Mouse (Mus musculus): ENCODE measurements at regions not wholly inside any gene's neighbourhood (a gene's known extent, or its start where the extent isn't known, plus 50 kb on each side); places are given as distances from the start of the nearest gene placed in this dataset.
"Not testable (repeated sequence)": the region's sequence is repeated elsewhere in the genome, so short reads cannot be mapped to it uniquely, and the experiment has no call there.

DNA sequence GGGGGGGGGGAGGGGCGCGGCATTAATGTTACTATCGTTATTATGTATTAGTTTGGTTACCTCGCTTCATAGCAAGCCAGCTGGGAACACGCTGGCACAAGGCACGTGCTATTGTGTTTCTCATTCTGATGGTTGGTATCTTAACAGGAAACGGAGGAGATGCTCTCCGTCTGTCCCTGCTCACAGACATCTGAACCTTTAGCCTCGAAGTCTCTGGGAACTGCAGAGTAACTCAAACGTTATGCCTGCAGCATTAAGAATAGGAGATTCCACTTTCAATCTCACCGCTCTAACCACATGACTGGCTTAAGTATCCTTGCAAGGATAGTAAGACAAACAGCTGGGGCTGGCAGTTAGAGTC is 80.0 kb downstream of the Nfkbiz start:
- DNase-seq: no peak

- DNase-seq: no peak
These were observed 80.6 kb downstream of the Nfkbiz start for GRCm38 (mm10) chr16:55757952-55758706.

GRCm38 (mm10) chr16:55757422-55757815 is 81.3 kb downstream of the Nfkbiz start:
- DNase-seq: not testable (repeated sequence)

- DNase-seq: no peak
These were observed 81.8 kb downstream of the Nfkbiz start for GRCm38 (mm10) chr16:55756764-55757421.

DNA sequence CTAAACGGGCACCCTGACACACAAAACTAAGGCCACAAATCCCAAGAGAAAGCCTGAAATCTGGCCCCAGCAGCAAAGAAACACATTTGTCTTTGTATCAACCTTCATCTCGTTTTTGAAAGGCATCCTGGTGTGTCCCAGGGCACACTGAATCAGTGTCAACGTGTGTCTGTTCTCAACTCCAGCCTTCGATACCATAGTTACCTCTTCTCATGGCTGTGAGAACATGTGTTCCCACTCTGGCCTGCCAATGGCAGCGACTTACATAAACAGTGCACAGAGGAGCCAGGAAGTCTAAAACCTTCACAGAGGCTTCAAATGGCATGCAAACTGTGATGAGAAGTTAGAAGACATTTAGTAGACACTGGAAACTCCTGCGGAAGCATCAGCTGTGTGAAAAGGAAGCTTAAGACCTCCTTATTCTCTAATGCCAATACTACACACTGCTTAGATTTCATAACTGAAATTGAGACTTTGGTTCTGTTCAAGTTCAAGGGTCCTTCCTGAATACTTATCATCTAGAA is 83.3 kb downstream of the Nfkbiz start:
- no peak for DNase-seq

DNA sequence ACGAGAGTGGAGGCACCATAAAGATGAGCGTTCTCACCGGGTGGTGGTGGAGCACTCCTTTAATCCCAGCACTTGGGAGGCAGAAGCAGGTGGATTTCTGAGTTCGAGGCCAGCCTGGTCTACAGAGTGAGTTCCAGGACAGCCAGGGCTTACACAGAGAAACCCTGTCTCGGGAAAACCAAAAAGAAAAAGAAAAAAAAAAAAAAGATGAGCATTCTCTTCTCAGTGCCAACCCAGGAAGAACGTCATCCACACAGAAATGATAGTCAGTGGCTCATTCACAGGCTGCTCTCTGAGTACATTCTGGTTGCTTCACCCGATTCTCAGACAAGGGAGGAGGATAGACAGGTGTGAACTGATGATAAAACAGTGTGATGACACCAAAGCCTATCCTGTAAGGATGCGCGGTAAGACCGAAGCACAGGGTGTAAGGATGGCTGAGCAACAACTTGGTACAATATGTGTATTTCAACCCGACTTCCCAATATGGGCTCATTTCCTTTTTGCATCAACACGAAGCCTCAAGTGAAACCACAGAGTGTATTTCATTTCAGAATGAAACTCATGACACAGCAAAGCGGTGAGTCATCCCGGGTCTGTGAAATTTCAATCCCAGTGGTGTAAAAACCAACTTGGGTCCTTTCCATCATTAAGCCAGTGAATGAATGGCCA is 84.5 kb downstream of the Nfkbiz start:
- no peak for DNase-seq

DNA sequence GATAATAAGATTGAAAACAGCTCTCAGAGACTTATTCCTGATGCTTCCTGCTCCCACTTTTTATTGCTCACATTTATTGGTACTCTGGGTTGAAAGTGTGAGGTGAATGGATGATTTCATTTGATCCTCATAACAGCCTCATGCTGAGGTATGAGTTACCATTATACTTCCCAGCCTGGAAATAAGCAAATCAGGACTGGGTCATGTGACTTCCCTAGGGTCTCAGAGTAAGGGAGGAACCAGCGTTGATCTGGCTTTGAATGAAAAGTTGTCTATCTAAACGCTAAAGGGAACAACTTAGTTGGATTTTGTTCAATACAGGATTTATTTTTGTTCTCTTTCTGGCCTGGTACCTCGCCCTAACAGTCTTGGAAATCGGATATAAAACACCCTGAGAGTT is 85.3 kb downstream of the Nfkbiz start:
- DNase-seq: no peak

GRCm38 (mm10) chr16:55747250-55747649 is 91.4 kb downstream of the Nfkbiz start:
- no peak for DNase-seq

- DNase-seq: no peak
These were observed 92.5 kb downstream of the Nfkbiz start for GRCm38 (mm10) chr16:55746159-55746558.

DNA sequence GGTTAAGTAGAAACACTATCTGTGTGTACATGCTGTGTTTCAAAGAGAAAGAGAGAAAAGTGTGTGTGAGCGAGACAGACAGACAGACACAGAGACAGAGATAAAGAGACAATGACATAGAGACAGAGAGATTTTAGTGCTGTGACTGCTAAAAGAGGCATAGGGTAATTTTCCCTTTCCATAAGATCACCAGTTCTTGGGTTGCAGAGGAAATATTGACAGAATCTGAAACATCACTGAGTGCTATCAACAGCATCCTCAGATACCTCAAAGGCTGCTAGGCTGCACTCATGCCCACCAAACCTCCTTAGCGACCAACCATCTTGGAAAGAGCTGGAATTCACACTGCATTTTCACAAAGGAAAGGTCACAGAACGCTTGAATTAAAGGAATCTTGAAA is 93.6 kb downstream of the Nfkbiz start:
- no peak for DNase-seq

- no peak for DNase-seq
These were observed 97.4 kb downstream of the Nfkbiz start for GRCm38 (mm10) chr16:55741099-55741863.

DNA sequence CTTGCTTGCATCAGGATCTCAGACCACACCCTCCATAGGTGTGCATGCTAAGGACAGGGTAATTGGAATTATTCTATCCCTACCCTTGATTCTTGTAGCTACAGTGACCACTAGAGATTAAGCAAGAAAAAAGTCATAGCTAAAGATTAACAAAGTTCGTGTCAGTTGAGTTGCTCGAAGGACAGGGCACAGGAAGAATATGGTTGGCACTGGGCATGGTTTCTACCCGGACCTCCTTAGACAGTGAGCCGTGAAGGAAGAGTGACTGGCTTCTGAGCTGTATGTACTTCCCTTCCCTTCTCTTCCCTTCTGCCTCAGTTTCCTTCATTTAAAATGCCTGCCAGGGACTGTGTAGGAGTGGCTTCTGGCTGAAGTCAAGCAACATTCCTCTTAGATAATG is 100.0 kb downstream of the Nfkbiz start:
- DNase-seq: no peak

- no peak for DNase-seq
These were observed 103.2 kb downstream of the Nfkbiz start for GRCm38 (mm10) chr16:55735476-55735968.

- no peak for DNase-seq
These were observed 104.4 kb downstream of the Nfkbiz start for GRCm38 (mm10) chr16:55734301-55734700.

DNA sequence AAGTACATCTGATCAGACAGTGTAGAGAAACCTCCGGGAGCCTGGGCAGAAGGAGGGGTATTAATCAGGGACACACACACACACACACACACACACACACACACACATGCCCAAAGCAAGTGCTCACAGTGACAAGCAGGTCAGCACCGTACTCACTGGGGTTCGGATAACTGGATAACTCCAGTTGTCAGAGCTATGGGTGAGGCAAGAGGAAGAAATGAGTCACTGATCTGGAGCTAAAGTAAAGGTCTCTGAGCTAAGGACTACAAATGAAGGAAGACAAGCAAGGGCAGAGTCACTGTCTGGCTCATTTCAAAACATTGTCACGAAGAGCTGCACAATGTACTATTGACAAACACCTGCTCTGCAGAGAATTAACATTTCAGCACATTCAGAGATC is 104.9 kb downstream of the Nfkbiz start:
- DNase-seq: no peak

DNA sequence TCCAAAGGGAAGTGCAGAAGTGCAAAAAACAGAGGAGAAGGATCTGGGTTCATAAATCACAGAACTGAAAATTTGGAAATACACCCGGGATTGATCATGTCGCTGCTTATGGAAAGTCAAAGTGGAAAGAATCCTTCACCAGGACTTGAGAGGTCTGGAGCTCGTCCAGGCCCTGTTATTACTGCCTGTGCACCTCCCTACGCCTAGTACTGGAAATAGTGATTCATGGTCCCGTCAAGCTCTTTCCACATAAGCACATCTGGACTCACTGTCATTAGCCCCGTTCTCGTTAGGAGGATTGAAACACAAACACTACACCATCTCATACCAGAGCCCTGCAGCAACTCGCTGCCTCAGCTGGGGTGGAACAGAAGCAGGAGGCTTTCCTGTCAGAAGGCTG is 107.7 kb downstream of the Nfkbiz start:
- no peak for DNase-seq

- no peak for DNase-seq
These were observed 112.2 kb downstream of the Nfkbiz start for GRCm38 (mm10) chr16:55726538-55726937.

GRCm38 (mm10) chr16:55720430-55720829 is 118.3 kb downstream of the Nfkbiz start:
- DNase-seq: no peak

- DNase-seq: no peak
These were observed 128.7 kb downstream of the Nfkbiz start for GRCm38 (mm10) chr16:55710017-55710416.

DNA sequence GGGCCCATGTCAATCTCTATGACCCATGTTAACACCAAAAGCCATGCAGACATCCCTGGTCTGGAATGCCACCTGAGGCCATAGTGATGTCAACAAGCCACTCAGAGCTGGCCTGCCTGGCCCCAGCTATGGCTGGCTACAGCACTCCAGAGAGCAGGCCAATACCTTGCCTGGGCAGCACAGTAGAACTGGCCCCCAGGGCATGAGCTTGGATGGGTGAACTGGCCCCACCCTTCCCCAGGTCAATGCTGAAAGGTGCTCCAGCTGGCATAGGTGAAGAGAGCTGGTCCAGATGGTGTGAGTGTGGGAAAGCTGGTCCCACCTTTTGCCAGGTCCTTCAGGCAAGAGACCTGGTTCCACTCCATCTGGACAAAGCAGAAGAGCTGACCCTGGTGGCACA is 132.2 kb downstream of the Nfkbiz start:
- DNase-seq: no peak

- no peak for DNase-seq
These were observed 140.2 kb downstream of the Nfkbiz start for GRCm38 (mm10) chr16:55698489-55698892.

- no peak for DNase-seq
These were observed 147.6 kb downstream of the Nfkbiz start for GRCm38 (mm10) chr16:55691069-55691468.

- DNase-seq: no peak
These were observed 174.8 kb downstream of the Nfkbiz start for GRCm38 (mm10) chr16:55663946-55664345.

All from kidney, postnatal 14 days (tissue).